Mouse (Mus musculus) 3134 (cell line): ENCODE measurements at regions not wholly inside any gene's neighbourhood (a gene's known extent, or its start where the extent isn't known, plus 50 kb on each side); places are given as distances from the start of the nearest gene placed in this dataset.
"Not testable (repeated sequence)": the region's sequence is repeated elsewhere in the genome, so short reads cannot be mapped to it uniquely, and the experiment has no call there.

ENCODE experiments used
- DNase-seq: peaks from one replicate; pipeline ENCODE4 v3.0.0-alpha.2; 2011; ENCODE audit warnings: low spot score; ENCODE audit not compliant: insufficient read length; ENCODE audit errors: extremely low read depth

- no peak for DNase-seq
Observed at GRCm38 (mm10) chr6:89121023-89121745, 219.1 kb downstream of the Tpra1 start.

GRCm38 (mm10) chr6:89121746-89122070 lies 219.7 kb downstream of the Tpra1 start:
- no peak for DNase-seq

GRCm38 (mm10) chr6:89125916-89126315 lies 223.9 kb downstream of the Tpra1 start:
- no peak for DNase-seq

- DNase-seq = not testable (repeated sequence)
Observed at GRCm38 (mm10) chr6:89128141-89128540, 226.1 kb downstream of the Tpra1 start.

- no peak for DNase-seq
Observed at GRCm38 (mm10) chr6:89140469-89140868, 222.0 kb downstream of the Plxna1 start.

- DNase-seq = no peak
Observed at GRCm38 (mm10) chr6:89153027-89153662, 209.3 kb downstream of the Plxna1 start.

GRCm38 (mm10) chr6:89157501-89157900 lies 204.9 kb downstream of the Plxna1 start:
- DNase-seq = no peak

GRCm38 (mm10) chr6:89160051-89160450 lies 202.4 kb downstream of the Plxna1 start:
- no peak for DNase-seq

GRCm38 (mm10) chr6:89161746-89162145 lies 200.7 kb downstream of the Plxna1 start:
- DNase-seq = no peak

- DNase-seq = no peak
Observed at GRCm38 (mm10) chr6:89169520-89169919, 192.9 kb downstream of the Plxna1 start.

GRCm38 (mm10) chr6:89184920-89185319 lies 177.5 kb downstream of the Plxna1 start:
- DNase-seq = not testable (repeated sequence)

GRCm38 (mm10) chr6:89200514-89201284 lies 161.7 kb downstream of the Plxna1 start:
- DNase-seq = not testable (repeated sequence)

GRCm38 (mm10) chr6:89215021-89215420 lies 147.4 kb downstream of the Plxna1 start:
- DNase-seq = no peak

GRCm38 (mm10) chr6:89235416-89236075 lies 126.9 kb downstream of the Plxna1 start:
- no peak for DNase-seq

- no peak for DNase-seq
Observed at GRCm38 (mm10) chr6:89236226-89236625, 126.2 kb downstream of the Plxna1 start.

GRCm38 (mm10) chr6:89236892-89237646 lies 125.4 kb downstream of the Plxna1 start:
- peak; percentile 23 for DNase-seq

GRCm38 (mm10) chr6:89238871-89239270 lies 123.5 kb downstream of the Plxna1 start:
- peak; percentile 20 for DNase-seq

GRCm38 (mm10) chr6:89239511-89239910 lies 122.9 kb downstream of the Plxna1 start:
- peak; percentile 90 for DNase-seq

- DNase-seq = no peak
Observed at GRCm38 (mm10) chr6:89240168-89240705, 122.2 kb downstream of the Plxna1 start.
